Mouse (Mus musculus) megakaryocyte progenitor cell, adult 5-6 weeks (primary cell): ENCODE measurements at regions not wholly inside any gene's neighbourhood (a gene's known extent, or its start where the extent isn't known, plus 50 kb on each side); places are given as distances from the start of the nearest gene placed in this dataset.

ENCODE experiments used
- ATAC-seq: replicated peaks from 2 replicates; pipeline ENCODE4 v1.8.0; 2016; ENCODE audit warnings: mild to moderate bottlenecking, moderate TSS enrichment, inconsistent platforms; ENCODE audit not compliant: poor library complexity

DNA sequence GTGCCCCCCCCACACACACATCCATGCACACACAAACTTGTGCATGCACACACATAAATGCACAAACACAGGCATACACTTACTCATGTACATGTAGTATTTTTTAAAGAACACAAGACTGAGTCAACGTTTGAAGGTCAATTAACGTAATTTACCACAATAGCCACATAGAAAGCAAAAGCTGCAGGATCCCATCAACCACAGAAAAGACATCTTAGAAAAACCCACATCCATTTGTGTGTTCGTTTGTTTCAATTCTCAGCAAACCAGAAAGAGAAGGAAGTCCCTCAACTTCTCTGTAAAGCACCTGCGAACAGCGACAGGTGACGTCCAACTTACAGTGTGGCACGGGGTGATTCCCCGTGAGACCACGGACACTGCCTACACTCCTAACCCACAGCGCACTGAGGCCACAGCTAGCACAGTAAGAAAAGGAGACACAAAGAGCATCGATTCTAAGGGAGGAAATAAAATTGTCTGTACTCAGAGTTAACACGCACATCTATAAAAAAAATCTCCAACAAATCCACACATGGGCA is 53.8 kb downstream of the Dio3 start:
- ATAC-seq, result no peak

- no peak for ATAC-seq
Measured at GRCm38 (mm10) chr12:110334609-110335008, 55.7 kb downstream of the Dio3 start.

GRCm38 (mm10) chr12:110344280-110344827 is 65.5 kb downstream of the Dio3 start:
- 0 out of 2 replicates have a peak, but pooled peaks have one; percentile 14 for ATAC-seq

DNA sequence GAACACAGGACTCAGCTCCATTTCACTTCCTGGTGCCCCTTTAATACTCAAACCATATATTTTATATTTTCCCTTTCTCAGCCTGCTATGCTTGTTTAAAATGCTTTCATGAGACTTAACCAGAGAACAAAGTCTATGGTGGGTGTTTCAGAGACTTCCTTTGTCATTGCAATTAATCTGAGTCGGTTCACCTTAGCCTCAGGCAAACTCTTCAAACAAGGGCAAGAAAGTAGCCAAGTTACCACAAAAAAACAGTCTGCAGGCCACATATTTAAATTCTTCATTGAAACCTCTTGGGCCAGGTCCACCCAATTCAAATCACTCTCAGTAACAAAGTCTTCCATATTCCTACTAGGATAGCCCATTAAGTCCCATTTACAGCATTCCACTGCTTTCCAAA is 70.8 kb downstream of the Dio3 start:
- ATAC-seq, result no peak

DNA sequence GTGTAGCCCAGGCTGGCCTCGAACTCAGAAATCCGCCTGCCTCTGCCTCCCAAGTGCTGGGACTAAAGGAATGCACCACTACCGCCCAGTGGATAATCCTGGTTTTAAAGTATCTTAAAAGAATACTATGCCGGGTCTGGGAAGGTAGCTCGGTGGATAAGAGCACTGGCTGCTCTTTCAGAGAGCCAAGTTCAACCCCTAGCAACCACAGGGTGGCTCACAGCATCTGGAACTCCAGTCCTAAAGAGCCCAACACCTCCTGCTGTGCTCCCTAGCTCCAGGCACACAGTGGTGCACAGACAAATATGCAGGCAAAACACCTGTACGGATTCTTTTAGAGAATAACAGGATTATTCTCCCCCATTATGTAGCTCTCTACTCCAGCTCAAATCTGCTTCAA is 77.0 kb downstream of the Dio3 start:
- ATAC-seq, result no peak

- ATAC-seq, result no peak
Measured at GRCm38 (mm10) chr12:110367102-110367501, 79.8 kb upstream of the Ppp2r5c start.

- ATAC-seq, result no peak
Measured at GRCm38 (mm10) chr12:110367822-110368221, 79.1 kb upstream of the Ppp2r5c start.

DNA sequence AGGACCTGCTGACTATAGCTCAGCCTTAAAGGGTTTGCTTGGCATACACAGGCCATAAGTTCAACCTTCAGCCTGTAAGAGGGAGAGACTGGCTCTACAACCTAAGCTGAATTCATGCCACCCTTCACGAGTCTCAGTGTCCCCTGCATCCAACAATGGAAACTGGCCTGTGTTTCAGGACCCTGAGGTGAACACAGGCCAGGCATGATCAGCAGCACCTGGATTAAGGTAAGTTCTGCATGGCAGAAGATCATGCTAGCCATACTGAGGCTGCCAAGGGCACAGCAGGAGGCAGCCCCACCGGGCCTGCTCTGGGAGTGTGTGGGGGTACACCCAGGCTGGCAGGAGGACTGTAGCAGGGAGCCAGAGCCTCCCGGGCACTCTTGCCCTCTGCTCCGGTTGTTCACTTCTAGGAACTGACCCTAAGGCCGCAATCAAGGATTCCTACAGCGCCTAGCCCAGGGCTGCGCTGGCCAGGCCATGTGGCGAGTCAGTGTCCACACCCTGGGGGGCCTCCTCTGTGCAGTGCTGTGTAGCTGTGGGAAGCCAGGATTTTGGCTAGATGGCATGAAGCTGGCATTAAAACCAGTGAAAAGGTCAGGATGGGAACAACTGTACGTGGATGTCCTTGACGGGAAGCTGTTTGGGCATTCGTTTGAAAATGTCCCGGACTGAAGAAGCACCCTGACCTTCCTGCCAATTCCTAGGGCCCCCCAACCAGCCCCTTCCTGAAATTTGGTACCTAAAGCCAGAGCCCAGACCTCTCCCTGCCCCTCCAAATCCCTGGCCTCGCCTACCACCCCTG is 74.8 kb upstream of the Ppp2r5c start:
- no peak for ATAC-seq

- ATAC-seq, result no peak
Measured at GRCm38 (mm10) chr12:110372986-110373385, 73.9 kb upstream of the Ppp2r5c start.

DNA sequence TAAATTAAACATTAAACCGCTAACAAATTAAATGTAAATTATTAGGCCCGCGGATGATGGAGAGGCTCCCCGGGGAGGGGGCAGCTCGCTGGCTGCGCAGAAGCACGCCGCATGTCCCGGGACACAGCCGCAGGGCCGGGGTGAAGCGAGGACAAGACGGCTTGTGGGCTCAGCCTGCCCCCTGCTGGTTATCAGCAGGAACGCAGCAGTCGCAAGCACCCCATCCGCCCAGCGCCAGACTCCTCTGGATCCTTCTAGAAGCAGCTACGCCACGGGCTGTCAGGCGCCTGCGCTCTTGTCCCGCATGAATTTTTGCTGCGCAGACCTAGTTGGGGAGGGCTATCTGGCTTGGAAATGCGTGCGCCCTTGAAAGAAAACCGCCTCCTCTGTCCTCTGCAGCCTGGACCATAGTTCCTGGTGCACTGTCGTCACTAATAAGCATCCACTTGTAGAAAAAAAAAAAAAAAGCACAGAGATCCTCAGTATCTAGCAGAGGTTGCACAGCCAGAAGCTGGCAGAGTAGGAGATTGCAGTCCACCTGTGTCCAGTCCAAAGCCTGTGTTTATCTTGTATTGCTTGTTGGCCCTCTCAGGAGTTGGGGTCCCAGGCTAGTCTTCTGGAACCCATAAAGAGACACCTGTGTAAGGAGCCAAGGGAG is 73.4 kb upstream of the Ppp2r5c start:
- ATAC-seq, result peak; percentile 97

GRCm38 (mm10) chr12:110375139-110375538 is 71.8 kb upstream of the Ppp2r5c start:
- no peak for ATAC-seq

DNA sequence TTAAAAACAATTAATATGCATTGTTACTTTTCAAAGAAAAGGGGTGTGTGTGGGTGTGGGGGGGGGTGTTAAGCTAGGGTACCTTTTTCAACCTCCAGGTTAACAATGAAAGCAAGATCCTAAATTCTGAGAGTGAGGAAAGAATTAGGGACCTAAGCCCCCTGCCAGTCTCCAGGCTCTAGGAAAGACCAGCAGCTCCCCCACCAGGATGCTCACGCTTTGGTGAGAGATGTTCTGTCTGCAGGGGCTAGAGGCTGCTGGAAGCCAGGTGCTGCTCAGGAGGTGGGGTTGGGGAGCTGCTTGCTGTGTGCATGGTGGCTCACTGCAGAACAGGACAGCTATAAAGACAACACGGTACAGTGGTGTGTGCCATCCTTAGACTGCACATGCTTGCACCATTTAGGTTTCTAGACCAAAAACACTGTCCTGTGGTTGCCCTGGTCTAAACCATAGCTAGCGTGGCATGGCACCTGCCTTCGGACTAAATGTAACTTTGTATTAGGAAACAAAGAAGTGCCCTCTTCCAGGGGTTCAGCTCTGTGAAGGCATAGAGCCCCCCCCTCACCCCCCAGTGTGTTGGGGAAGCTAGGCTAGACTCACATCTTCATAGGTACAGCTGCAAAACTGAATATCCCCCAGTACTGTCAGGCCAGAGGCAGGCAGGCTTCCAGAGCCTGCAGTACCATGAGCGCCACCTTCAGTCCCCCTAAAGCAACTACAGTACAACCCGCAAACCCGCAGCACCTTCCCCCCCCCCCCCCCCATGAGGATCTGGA is 70.7 kb upstream of the Ppp2r5c start:
- peak; percentile 43 for ATAC-seq

- ATAC-seq, result no peak
Measured at GRCm38 (mm10) chr12:110376838-110377150, 70.1 kb upstream of the Ppp2r5c start.

- no peak for ATAC-seq
Measured at GRCm38 (mm10) chr12:110377306-110377705, 69.6 kb upstream of the Ppp2r5c start.

DNA sequence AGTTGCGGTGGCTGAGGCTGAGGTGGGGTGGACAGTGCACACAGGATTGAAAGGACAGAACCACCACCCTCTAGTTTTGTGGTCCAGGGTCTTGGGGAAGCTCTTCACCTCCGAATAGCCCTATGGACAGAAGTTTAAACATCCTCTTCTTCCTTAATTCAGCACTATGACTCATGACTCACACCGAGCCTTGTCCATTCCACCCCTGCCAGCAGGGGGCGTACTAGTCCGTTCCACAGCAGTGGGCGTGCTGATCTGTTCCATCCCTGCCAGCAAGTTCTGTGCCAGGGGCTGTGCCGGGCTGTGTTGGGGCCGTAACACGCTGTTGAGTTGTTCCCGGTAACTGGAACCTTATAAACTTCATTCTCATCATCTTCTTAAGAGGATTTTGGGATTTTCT is 69.2 kb upstream of the Ppp2r5c start:
- ATAC-seq, result peak; percentile 47

GRCm38 (mm10) chr12:110378302-110378701 is 68.6 kb upstream of the Ppp2r5c start:
- ATAC-seq, result no peak

- ATAC-seq, result no peak
Measured at GRCm38 (mm10) chr12:110379721-110380120, 67.2 kb upstream of the Ppp2r5c start.

GRCm38 (mm10) chr12:110380831-110381750 is 65.8 kb upstream of the Ppp2r5c start:
- ATAC-seq, result no peak

GRCm38 (mm10) chr12:110385031-110385430 is 61.9 kb upstream of the Ppp2r5c start:
- ATAC-seq, result no peak
